Mouse (Mus musculus) bone marrow macrophage, adult 2 months (primary cell): ENCODE results near the gene Bbc3. TPM values are rescaled to one million over a fixed set of nuclear protein-coding genes. Genes with fewer than 3 reads are reported as not detected.

Experiments
- H3K27ac ChIP-seq: 2 replicates; pipeline ENCODE4 v1.5.1; 2012; ENCODE audit warnings: low read depth, low read length; ENCODE audit not compliant: insufficient read depth
- H3K4me1 ChIP-seq: 2 replicates; pipeline ENCODE4 v1.6.1; 2012; ENCODE audit warnings: low read length; ENCODE audit not compliant: control insufficient read depth, insufficient read depth
- H3K4me3 ChIP-seq: 2 replicates; pipeline ENCODE4 v1.5.1; 2012; ENCODE audit warnings: mild to moderate bottlenecking, low read length, moderate library complexity; ENCODE audit not compliant: insufficient read depth
- CTCF ChIP-seq: IDR thresholded peaks from 2 replicates; pipeline ENCODE4 v1.5.1; 2012; ENCODE audit warnings: low read depth, mild to moderate bottlenecking, low read length, moderate library complexity
- POLR2A ChIP-seq: IDR thresholded peaks from 2 replicates; pipeline ENCODE4 v1.6.1; 2012; ENCODE audit warnings: mild to moderate bottlenecking, low read depth, low read length, borderline replicate concordance
- polyA plus RNA-seq: library from polyadenylated mRNA; stranded (reverse); fragments of >200 nt; gene quantifications from 2 replicates; pipeline ENCODE4 v1.2.4, GENCODE M21; 2012; ENCODE audit not compliant: missing spikeins, insufficient read depth, insufficient read length

Bbc3 gene
- polyA plus RNA-seq, 1 experiment = 27.6 TPM

- no peak for TF ChIP-seq CTCF
- TF ChIP-seq POLR2A = no peak
- Histone ChIP-seq H3K4me1 (peaks cover 29% of the 10 kb centered on the region), H3K27ac (no peak overlapping the region), H3K4me3 (no peak overlapping the region)
These were observed 36.4 kb downstream of the Bbc3 start for GRCm38 (mm10) chr7:16344598-16344997.

- no peak overlapping the region for H3K27ac ChIP-seq
- H3K4me1 ChIP-seq = peaks cover 29% of the 10 kb centered on the region
- no peak overlapping the region for H3K4me3 ChIP-seq
- no peak for TF ChIP-seq POLR2A
- no peak for TF ChIP-seq CTCF
These were observed 37.1 kb downstream of the Bbc3 start for GRCm38 (mm10) chr7:16345297-16345696.

GRCm38 (mm10) chr7:16349999-16350398 lies 41.8 kb downstream of the Bbc3 start:
- TF ChIP-seq CTCF = no peak
- no peak for TF ChIP-seq POLR2A
- Histone ChIP-seq H3K4me1 (peaks cover 15% of the 10 kb centered on the region), H3K27ac (no peak overlapping the region), H3K4me3 (no peak overlapping the region)

GRCm38 (mm10) chr7:16355854-16356594 lies 47.8 kb downstream of the Bbc3 start:
- no peak for TF ChIP-seq CTCF
- no peak for TF ChIP-seq POLR2A
- no peak overlapping the region for H3K4me3 ChIP-seq
- H3K4me1 ChIP-seq = no peaks in the 10 kb centered on the region
- no peak overlapping the region for H3K27ac ChIP-seq

- Histone ChIP-seq H3K27ac (no peak overlapping the region), H3K4me3 (no peak overlapping the region), H3K4me1 (no peaks in the 10 kb centered on the region)
- TF ChIP-seq POLR2A (no peak), CTCF (no peak)
These were observed 49.4 kb downstream of the Bbc3 start for GRCm38 (mm10) chr7:16357602-16358001.

- Histone ChIP-seq H3K27ac (no peak overlapping the region), H3K4me3 (no peak overlapping the region), H3K4me1 (peaks cover 35% of the 10 kb centered on the region)
- TF ChIP-seq POLR2A (no peak), CTCF (no peak)
These were observed 56.1 kb downstream of the Bbc3 start for GRCm38 (mm10) chr7:16364319-16364718.

- Histone ChIP-seq H3K27ac (no peak overlapping the region), H3K4me1 (peaks cover 35% of the 10 kb centered on the region), H3K4me3 (no peak overlapping the region)
- no peak for TF ChIP-seq POLR2A
- TF ChIP-seq CTCF = no peak
These were observed 56.8 kb downstream of the Bbc3 start for GRCm38 (mm10) chr7:16364901-16365500.

GRCm38 (mm10) chr7:16366133-16366646 lies 58.0 kb downstream of the Bbc3 start:
- TF ChIP-seq CTCF = no peak
- no peak for TF ChIP-seq POLR2A
- Histone ChIP-seq H3K27ac (peak overlapping the region; percentile 49), H3K4me3 (no peak overlapping the region), H3K4me1 (peaks cover 35% of the 10 kb centered on the region)

GRCm38 (mm10) chr7:16366669-16367068 lies 58.5 kb downstream of the Bbc3 start:
- Histone ChIP-seq H3K27ac (peak overlapping the region; percentile 49), H3K4me1 (peaks cover 35% of the 10 kb centered on the region), H3K4me3 (no peak overlapping the region)
- TF ChIP-seq POLR2A (no peak), CTCF (no peak)

Other genes with a start within 250 kb of the Bbc3 start
- 0.20 and 0.48 TPM in 2 replicates for gene Zfp541, start 246.6 kb upstream of the Bbc3 start, polyA plus RNA-seq
- 187 and 189 TPM in 2 replicates for gene Napa, start 209.9 kb upstream of the Bbc3 start, polyA plus RNA-seq
- gene Kptn, start 188.5 kb upstream of the Bbc3 start, polyA plus RNA-seq = 11.8 and 13.1 TPM in 2 replicates
- gene Slc8a2, start 178.6 kb upstream of the Bbc3 start, polyA plus RNA-seq = not detected in 2 replicates
- gene Meis3, start 133.3 kb upstream of the Bbc3 start, polyA plus RNA-seq = 16.1 and 20.3 TPM in 2 replicates
- gene Dhx34, start 86.4 kb upstream of the Bbc3 start, polyA plus RNA-seq = 21.3 and 23.1 TPM in 2 replicates
- gene C5ar2, start 64.2 kb upstream of the Bbc3 start, polyA plus RNA-seq = 18.4 and 18.5 TPM in 2 replicates
- gene C5ar1, start 48.9 kb upstream of the Bbc3 start, polyA plus RNA-seq = 463 and 511 TPM in 2 replicates
- 11.7 and 14.0 TPM in 2 replicates for gene Inafm1, start 34.8 kb upstream of the Bbc3 start, polyA plus RNA-seq
- gene Ccdc9, start 21.6 kb upstream of the Bbc3 start, polyA plus RNA-seq = 143 and 146 TPM in 2 replicates
- 57.2 and 59.3 TPM in 2 replicates for gene Sae1, start 79.4 kb downstream of the Bbc3 start, polyA plus RNA-seq
- 30.4 and 31.9 TPM in 2 replicates for gene Zc3h4, start 92.5 kb downstream of the Bbc3 start, polyA plus RNA-seq
- 43.4 and 51.6 TPM in 2 replicates for gene Tmem160, start 144.4 kb downstream of the Bbc3 start, polyA plus RNA-seq
- gene Npas1, start 169.3 kb downstream of the Bbc3 start, polyA plus RNA-seq = not detected in 2 replicates